Mouse (Mus musculus) right cerebral cortex, adult 18-20 months (tissue): ENCODE data around the gene Nolc1.

Experiments
- DNase-seq: peaks from one replicate; pipeline ENCODE4 v3.0.0; 2022; ENCODE audit warnings: mixed read lengths

Nolc1 gene

GRCm38 (mm10) chr19:46075616-46076607, at the start of gene Nolc1:
Gene Nolc1, plus strand, starts transcription at chr19:46075863.
- peak; percentile 100 for DNase-seq

- DNase-seq = no peak
Measured at GRCm38 (mm10) chr19:46026567-46026966, 49.1 kb upstream of the Nolc1 start.

- DNase-seq = no peak
Measured at GRCm38 (mm10) chr19:46028747-46029320, 46.8 kb upstream of the Nolc1 start.

- DNase-seq = no peak
Measured at GRCm38 (mm10) chr19:46029652-46030051, 46.0 kb upstream of the Nolc1 start.

- no peak for DNase-seq
Measured at GRCm38 (mm10) chr19:46030196-46030983, 45.3 kb upstream of the Nolc1 start.

GRCm38 (mm10) chr19:46031689-46032432, 43.8 kb upstream of the Nolc1 start:
- DNase-seq = no peak

- peak; percentile 77 for DNase-seq
Measured at GRCm38 (mm10) chr19:46032731-46033510, 42.7 kb upstream of the Nolc1 start.

GRCm38 (mm10) chr19:46033911-46034310, 41.8 kb upstream of the Nolc1 start:
- no peak for DNase-seq

GRCm38 (mm10) chr19:46035971-46036370, 39.7 kb upstream of the Nolc1 start:
- DNase-seq = no peak

GRCm38 (mm10) chr19:46036477-46037242, 39.0 kb upstream of the Nolc1 start:
- no peak for DNase-seq

- no peak for DNase-seq
Measured at GRCm38 (mm10) chr19:46037243-46037924, 38.3 kb upstream of the Nolc1 start.

- no peak for DNase-seq
Measured at GRCm38 (mm10) chr19:46037925-46038850, 37.5 kb upstream of the Nolc1 start.

GRCm38 (mm10) chr19:46038851-46039260, 36.8 kb upstream of the Nolc1 start:
- DNase-seq = no peak

- peak; percentile 91 for DNase-seq
Measured at GRCm38 (mm10) chr19:46039478-46039877, 36.2 kb upstream of the Nolc1 start.

GRCm38 (mm10) chr19:46040149-46040902, 35.3 kb upstream of the Nolc1 start:
- DNase-seq = no peak

- no peak for DNase-seq
Measured at GRCm38 (mm10) chr19:46041299-46041932, 34.2 kb upstream of the Nolc1 start.

GRCm38 (mm10) chr19:46041933-46042475, 33.7 kb upstream of the Nolc1 start:
- peak; percentile 81 for DNase-seq
